Mouse (Mus musculus) C2C12 (cell line): ENCODE data around the gene Atcay.

Experiments used
- CEBPB ChIP-seq: IDR thresholded peaks from one replicate; pipeline ENCODE4 v1.6.1; 2011; ENCODE audit warnings: low read depth, mild to moderate bottlenecking, control low read depth, moderate library complexity
- MAX ChIP-seq: IDR thresholded peaks from one replicate; pipeline ENCODE4 v1.6.1; 2011; ENCODE audit warnings: mild to moderate bottlenecking, control low read depth
- MYOG ChIP-seq: IDR thresholded peaks from one replicate; pipeline ENCODE4 v1.6.1; 2011; ENCODE audit not compliant: control insufficient read depth, insufficient read length; ENCODE audit errors: extremely low read depth

DNA sequence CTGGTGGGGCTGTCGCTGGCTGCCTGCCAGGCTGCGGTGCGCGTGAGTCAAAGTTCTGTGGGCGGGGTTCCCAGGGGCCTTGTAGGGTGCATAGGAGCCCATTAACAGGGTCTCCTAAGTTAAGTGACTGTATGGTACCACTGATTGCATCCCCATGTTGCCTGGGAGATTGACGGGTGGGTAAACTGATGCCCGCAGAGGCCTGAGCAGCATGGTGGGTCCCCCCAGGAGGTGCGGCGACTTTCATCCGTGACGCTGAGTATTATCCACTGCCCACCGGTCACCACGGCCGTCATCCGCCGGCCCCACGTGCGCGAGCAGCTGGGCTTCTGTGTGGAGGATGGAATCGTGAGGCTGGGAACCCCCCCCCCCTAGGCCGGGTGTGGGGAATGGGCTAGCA lies 41.7 kb upstream of the Atcay start:
- TF ChIP-seq CEBPB = no peak
- no peak for TF ChIP-seq MYOG
- TF ChIP-seq MAX = no peak
